Mouse (Mus musculus) common myeloid progenitor, adult 5-6 weeks (primary cell): ENCODE data around the gene Abraxas2. TPM values are rescaled to one million over a fixed set of nuclear protein-coding genes. Genes with fewer than 3 reads are reported as not detected.
A peak's percentile ranks its signal among the peaks of the same experiment; 100 is the strongest.

Source experiments
- ATAC-seq: replicated peaks from 2 replicates; pipeline ENCODE4 v1.8.0; 2016; ENCODE audit warnings: low read depth, mild to moderate bottlenecking, moderate TSS enrichment, inconsistent platforms; ENCODE audit not compliant: poor library complexity, severe bottlenecking
- total RNA-seq: library from RNA; stranded (forward); fragments of 200-1000, 187-1606 nt; gene quantifications from 2 replicates; pipeline ENCODE4 v1.2.3, GENCODE M21; 2017

Abraxas2 gene
- total RNA-seq, 1 experiment from 2014 or later = 37.6 TPM

DNA sequence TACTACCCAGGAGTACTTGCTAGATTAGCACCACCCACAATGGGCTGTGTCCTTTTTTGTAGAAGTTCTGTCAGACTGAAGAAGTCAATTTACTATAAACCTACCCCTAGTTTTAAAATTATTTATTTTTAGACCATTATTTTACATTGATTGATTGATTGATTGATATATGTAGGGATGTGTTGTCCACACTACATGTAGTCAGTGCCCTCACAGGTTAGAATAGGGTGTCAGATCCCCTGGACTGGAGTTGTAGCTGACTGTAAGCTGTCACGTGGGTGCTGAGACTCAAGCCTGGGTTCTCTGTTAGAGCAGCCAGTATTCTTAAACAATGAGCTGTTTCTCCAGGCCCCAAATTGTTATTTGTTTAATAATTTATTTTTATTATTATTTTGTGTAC lies 34.3 kb downstream of the Abraxas2 start:
- no peak for ATAC-seq

DNA sequence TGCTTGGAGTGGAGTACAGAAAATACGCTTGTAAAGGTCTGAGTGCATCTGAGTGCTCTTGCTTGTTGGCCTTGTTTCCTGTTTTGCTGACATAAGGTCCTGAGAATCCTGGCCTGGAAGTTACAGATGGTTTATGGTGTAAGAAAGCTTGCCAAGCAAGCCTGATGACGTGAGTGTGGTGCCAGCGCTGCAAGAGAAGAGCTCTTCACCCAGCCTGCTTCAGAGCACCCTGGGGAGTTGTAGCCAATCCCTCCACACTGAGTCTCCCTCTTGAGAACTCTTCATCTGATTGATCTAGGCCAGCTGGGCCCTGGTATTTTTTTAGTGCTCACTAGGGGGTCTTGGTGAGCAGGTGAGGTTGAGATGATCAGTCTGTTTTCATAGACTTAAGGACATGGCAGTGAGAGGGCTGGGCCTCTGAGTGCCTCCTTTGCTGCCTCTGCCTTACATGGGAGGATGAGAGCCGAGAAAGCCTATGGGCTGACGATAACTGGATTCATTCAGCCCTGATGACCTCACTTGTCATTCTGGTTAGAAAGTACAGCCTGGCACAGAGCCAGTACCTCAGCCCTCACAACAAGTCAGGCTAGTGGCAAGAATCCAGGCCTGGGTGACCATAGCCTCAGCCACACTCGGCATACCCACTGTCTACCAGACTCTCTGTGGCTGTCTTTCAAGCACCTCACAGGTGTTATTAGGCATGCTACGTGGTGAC lies 36.0 kb downstream of the Abraxas2 start:
- no peak for ATAC-seq

DNA sequence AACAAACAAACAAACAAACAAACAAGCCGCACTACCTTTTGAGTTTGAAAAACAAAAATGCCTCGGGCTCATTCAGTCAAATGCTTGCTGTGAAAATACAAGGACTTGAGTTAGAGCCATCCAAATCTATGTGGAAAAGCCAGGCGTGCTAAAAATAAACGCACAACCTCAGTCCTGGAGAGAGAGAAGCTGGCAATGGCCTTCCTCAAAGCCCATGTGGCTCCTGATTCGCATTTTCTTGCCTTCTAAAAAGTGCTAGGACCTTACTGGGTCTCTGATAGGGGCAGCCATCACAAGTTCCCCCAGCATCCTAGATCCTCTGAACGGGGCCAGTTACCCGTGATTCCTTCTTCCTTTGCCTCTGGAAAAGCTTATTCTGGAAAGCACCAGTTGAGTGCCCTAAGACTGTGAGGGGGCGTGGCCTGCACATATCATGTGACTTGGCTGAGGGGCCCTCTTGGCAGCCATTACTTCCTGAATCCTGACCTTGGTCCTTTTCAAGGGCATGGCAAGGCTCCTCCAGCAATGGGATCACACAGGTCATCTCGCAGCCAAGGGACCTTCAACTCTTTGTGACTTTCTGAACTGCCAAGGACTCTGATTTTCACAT lies 37.3 kb downstream of the Abraxas2 start:
- no peak for ATAC-seq

DNA sequence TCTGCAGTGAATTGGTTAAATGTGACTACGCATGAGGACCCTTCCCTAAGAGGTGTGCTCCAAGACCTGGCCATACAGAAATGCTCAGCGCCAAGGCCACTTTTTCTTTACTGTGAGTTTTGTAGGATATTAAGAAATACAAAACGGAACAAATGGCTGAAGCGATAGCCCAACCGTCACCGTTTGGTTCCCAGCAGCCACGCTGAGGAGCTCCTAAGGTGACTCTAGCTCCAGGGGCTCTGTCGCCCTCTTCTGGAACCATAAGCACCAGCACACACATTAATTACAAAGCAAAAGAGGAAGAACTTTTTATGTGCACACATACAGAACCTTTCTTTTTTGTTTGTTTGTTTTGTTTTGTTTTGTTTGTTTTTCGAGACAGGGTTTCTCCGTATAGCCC lies 38.2 kb downstream of the Abraxas2 start:
- ATAC-seq = no peak

DNA sequence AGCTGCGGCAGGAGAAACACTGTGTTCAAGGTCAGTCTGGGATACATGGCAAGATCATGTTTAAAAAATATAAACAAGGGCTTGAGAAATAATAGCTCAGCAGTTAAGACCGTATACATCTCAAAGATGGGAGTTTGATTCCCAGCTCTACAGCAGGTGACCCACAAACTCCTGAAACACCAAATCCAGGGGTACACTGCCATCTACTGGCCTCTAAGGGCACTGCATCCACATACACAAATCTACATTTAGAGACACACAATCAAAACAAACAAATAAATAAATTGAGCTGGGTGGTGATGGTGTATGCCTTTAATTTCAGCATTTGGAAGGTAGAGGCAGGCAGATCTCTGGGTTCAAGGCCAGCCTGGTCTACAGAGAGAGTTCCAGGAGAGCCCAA lies 39.2 kb downstream of the Abraxas2 start:
- peak; percentile 73 for ATAC-seq

DNA sequence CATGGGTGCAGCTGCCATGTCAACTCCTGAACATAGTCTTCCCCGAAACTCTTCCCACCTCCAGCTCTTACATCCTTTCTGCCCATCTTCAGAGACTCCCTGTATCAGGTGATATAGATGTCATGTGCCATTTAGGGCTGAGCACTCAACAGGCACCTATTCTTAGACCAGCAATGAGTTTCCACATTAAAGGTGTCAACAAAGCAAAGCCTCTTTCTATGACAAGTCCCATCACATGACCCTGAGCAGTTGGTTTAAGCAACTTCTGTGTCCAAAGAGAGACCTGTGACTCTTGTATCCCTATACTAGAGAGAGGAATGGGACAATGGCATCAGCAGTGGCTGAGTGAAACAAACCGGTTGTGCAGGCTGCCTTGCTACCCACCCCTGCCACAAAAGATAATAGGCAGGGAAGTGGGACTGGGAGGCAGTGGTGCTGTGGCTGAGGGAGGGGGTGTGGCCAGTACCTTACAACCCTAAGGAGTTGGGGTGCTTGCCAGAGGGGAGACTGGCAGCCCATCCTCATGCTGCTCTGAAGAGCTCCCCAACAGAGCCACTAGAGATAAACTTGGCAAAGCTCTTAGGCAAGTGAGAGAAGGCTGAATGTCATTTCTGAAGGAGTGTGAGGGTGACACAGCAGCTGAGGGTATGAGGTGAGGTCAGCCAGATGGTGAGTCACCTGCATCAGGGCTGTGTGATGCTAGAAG lies 42.0 kb downstream of the Abraxas2 start:
- ATAC-seq = peak; percentile 73

DNA sequence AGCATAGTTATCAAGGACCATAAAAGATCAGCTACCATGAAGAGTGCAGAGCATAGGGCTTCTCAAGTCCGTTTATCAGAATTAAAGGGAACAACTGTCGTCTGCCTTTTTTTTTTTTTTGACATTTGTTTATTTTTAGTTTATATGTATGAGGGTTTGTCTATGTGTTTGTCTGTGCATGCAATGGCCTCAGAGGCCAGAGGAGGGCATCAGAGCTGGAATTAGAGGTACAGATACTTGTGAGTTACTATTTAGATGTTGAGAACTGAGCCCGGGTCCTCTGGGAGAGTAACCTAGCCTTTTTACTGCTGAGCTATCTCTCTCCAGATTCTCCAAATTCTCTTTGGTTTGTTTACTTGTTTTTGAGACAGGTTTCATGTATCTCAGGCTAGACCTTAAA lies 44.8 kb downstream of the Abraxas2 start:
- 0 out of 2 replicates have a peak, but pooled peaks have one; percentile 59 for ATAC-seq

DNA sequence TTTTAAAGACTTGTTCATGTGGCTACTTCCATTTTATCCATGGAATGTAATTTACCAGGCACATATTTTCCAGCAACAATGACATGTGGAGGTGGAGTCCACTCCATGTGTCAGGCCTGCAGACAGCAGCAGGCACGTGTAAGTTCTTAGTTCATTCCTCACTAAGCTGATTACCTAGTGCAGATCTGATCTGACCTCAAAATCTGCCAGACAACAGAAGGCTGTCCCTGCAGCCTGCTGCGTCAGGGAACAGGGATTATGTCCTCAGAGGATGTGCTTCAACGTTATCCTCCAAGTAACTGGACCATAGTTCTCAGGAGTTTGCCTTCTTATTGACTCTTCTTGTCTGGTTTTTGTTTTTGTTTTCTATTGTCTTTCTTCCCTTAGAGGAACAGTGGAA lies 62.9 kb downstream of the Abraxas2 start:
- ATAC-seq = no peak

DNA sequence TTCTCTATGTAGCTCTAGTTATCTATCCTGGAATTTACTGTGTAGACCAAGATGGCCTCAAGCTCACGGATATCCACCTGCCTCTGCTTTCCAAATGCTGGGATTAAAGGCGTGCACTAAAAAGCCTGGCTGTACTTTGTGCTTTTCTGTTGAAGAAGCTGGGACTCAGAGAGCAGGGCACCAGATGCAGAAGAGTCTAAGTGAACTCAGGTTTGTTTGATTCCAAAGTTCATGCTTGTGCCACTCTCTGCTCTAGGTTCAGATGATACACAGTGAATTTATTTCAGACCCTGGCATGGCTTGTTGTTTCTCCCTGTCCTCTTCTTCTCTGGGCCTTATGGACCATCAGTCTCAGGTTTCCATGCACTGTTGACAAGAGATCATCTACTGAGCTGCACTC lies 66.2 kb downstream of the Abraxas2 start:
- no peak for ATAC-seq

DNA sequence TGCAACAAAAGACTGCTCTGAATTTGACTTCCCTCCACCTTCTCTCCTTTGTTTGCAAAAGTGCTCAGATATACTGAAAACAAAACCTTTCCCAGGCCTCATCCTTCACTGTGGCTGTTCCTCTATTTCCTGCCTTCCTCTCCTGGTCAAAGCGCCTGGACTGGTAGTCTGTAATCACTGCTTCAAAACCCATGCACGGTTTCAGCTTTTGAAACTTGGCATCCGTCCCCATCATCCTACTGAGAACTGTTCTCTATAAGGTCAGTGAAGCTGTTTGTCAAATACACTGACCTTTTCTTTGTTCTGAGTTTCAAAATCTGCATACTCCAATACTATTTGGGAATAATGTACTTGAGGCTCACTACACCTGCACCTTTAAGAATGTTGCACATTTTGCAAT lies 68.2 kb downstream of the Abraxas2 start:
- ATAC-seq = no peak

DNA sequence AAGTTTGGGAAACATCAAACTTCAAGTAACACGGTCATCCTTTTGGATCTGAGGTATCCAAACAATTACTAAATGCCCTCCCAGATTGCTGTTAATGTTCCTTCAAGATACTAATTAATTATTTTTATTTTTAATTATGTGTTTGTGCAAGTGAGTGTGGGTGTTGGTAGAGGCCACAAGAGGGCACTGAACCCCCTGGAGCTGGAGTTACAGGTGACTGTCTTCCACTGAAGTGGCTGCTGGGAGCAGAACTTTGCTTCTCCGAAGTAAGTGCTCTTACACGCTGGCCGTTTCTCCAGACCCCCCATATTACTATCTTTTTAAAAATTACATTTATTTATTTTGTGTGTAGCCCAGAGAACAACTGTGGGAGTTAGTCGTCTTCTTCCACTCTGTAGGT lies 71.0 kb downstream of the Abraxas2 start:
- no peak for ATAC-seq

DNA sequence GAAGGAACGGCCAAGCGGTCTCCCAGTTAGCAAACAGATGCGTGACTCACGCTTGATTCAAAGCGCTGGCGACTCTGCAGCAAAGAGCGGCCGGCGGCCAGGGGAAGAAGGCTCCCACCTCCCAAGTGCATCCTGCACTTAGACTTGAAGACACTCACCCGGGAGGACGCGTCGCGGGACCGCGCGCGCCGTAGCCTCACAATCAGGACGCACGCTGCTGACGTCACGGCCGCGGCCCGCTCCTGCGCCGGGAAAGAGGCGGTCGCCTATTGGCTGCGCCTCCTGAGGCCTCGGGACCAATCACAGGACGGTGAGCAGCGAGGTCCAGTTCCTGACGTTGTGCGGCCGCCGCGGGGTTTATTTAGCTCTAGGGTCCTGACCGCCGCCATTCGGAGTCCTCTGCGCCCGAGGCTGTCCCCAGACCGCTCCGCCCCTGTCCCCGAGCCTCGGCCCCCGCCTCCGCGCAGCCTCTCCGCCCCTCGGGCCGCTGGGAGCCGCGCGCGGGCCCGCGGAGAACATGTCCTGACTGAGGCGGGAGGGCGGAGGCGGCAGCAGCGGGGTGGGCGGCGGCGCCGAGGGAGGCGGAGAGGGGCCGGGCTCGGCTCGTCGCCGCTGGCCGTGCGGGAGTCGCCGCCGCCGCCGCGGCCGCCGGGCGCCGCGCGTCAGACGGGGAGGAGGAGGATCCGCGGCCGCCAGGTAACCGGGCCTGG lies 72.0 kb downstream of the Abraxas2 start, which contains the start of gene Zranb1:
TSS of gene Zranb1 (plus strand) at position 293 of the 710 bp plus-strand sequence.
- ATAC-seq = peak; percentile 91

DNA sequence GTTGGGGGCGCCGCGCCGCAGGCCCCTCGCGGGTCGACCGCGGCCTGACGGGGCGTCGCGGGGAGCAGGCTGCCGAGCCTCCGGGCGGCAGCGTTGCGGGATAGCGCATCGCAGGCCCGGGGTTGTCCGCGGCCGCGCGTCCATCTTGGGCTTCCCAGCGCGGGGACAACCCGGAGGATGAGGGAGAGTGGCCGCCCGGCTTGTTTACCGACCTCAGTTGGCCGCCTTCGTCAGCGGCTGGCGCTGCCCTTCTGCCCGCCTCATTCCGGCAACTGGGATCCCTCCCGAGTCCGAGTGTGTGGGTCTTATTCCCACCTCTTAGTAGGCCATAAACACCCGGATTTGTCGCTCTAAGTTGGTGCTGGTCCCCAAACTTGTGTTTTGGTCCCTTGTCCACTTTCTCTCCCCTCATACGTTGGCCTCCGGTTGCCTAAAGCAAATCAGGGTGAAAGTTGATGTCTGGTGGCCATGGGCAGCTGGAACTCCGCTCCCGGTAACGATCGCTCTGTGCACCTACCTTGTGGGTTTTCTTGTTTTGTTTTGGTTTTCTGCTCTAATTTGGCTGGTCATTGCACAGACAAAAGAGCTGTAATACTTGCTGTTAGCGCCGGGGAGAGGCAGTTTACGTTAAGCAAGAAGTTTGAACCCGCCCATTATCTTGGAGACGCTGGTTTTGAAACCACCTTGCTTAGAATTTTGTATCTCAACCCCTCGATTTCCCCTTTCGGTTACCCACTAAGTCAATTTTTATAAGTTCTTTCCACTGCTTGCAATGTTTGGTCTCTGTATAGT lies 72.7 kb downstream of the Abraxas2 start:
- ATAC-seq = peak; percentile 26

DNA sequence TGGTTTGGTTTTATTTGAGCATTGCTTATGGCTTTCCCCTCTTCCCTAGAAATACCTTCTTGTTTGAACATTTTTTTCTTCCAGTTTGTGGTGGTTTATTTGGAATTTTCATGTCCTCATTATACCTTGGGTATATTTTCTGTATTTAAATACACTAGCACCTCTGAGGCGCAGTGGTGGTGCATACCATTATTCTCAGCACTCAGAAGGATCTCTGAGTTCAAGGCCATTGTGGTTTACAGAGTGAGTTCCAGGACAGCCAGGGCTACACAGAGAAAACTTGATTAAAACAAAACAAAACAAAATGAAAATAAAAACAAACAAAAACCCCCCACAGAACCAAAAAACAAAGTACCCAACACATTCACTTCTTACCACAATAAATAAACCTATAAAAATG lies 74.3 kb downstream of the Abraxas2 start:
- ATAC-seq = no peak

Other genes with a start within 250 kb of the Abraxas2 start
- 11.6 and 11.7 TPM in 2 replicates for gene Lhpp, start 248.6 kb upstream of the Abraxas2 start, total RNA-seq
- gene Fam53b, start 45.3 kb upstream of the Abraxas2 start, total RNA-seq = 10.6 and 19.9 TPM in 2 replicates
- 56.3 and 77.1 TPM in 2 replicates for gene Eef1akmt2, start 6.6 kb upstream of the Abraxas2 start, total RNA-seq
- 50.8 and 58.6 TPM in 2 replicates for gene Zranb1, start 71.9 kb downstream of the Abraxas2 start, total RNA-seq